Mouse (Mus musculus) kidney, embryonic 16.5 days (tissue): ENCODE results near the gene Kcnab2. TPM values are rescaled to one million over a fixed set of nuclear protein-coding genes. Genes with fewer than 3 reads are reported as not detected.
A peak's percentile ranks its signal among the peaks of the same experiment; 100 is the strongest.

Experiments
- ATAC-seq: fragments of 200-750 bp; cut with Nextera tagmentation; 2 replicates; pipeline ENCODE4 v1.8.0; 2017; ENCODE audit warnings: moderate TSS enrichment; ENCODE audit not compliant: low FRiP score, low TSS enrichment
- H3K27ac ChIP-seq: fragments of 300-500 bp; sonication (generic); 2 replicates; pipeline ENCODE4 v1.5.1; 2014; ENCODE audit warnings: low read length
- H3K27me3 ChIP-seq: fragments of 300-500 bp; sonication (generic); 2 replicates; pipeline ENCODE4 v1.6.1; 2014; ENCODE audit warnings: low read length, control low read depth, mixed read lengths; ENCODE audit not compliant: insufficient read depth
- H3K36me3 ChIP-seq: fragments of 300-500 bp; sonication (generic); 2 replicates; pipeline ENCODE4 v1.6.1; 2014; ENCODE audit warnings: low read length, control low read depth, mixed read lengths; ENCODE audit not compliant: insufficient read depth
- H3K4me1 ChIP-seq: fragments of 300-500 bp; sonication (generic); 2 replicates; pipeline ENCODE4 v1.6.1; 2014; ENCODE audit warnings: low read length, control low read depth, mixed read lengths; ENCODE audit not compliant: insufficient read depth
- H3K4me2 ChIP-seq: fragments of 300-500 bp; sonication (generic); replicated peaks from 2 replicates; pipeline ENCODE4 v1.6.1; 2014; ENCODE audit warnings: low read depth, low read length
- H3K4me3 ChIP-seq: fragments of 300-500 bp; sonication (generic); 2 replicates; pipeline ENCODE4 v1.5.1; 2014; ENCODE audit warnings: mild to moderate bottlenecking, low read length
- H3K9ac ChIP-seq: fragments of 300-500 bp; sonication (generic); replicated peaks from 2 replicates; pipeline ENCODE4 v1.6.1; 2014; ENCODE audit warnings: low read length
- H3K9me3 ChIP-seq: fragments of 300-500 bp; sonication (generic); 2 replicates; pipeline ENCODE4 v1.6.1; 2016; ENCODE audit warnings: low read length, control low read depth
- WGBS: fragments of 180-500 bp; shearing (Covaris S2); extraction: QIAGEN DNeasy Blood & Tissue Kit; methylation state at CpG from one replicate; pipeline ENCODE4 v1.1.7; 2014; 5-methylcytosine and 5-hydroxymethylcytosine counted together
- polyA plus RNA-seq: library from polyadenylated mRNA; unstranded; fragments of >200 nt; fragmentation: Nextera tagmentation; extraction: Ambion mirVana; gene quantifications from 2 replicates; pipeline ENCODE4 v1.2.1, GENCODE M21; 2015

Kcnab2 gene
- polyA plus RNA-seq, 1 experiment from 2014 or later = 5.9 TPM

DNA sequence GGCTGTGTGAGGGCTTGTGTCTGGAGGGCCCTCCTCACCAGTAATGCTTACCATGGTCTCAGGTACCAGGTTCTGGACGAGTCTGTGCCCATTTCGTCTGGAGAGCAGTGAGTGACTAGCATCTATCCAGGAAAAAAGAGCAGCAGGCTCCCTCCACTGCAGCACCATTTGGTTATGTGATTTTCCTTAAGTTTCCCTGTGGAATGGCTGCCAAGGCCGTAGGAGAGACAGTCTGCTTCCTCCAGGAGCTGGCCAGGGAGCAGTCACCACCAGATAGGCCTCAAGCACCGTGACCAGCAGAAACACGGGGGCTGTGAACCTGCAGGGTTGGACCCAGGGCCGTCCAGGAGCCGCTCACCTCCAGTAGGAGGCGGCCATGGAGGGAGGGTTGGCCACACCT, 2.8 kb upstream of the Kcnab2 start:
- no peak overlapping the region for H3K4me3 ChIP-seq
- no peak for ATAC-seq
- H3K36me3 ChIP-seq = no peaks in the 10 kb centered on the region
- H3K4me2 ChIP-seq = no peak overlapping the region
- no peak overlapping the region for H3K9ac ChIP-seq
- H3K27ac ChIP-seq = no peak overlapping the region
- H3K9me3 ChIP-seq = no peaks in the 10 kb centered on the region
- WGBS = 43% methylated on average over 8 of the region's 8 CpGs
- peaks cover 13% of the 10 kb centered on the region for H3K4me1 ChIP-seq
- H3K27me3 ChIP-seq = peaks cover 7% of the 10 kb centered on the region

DNA sequence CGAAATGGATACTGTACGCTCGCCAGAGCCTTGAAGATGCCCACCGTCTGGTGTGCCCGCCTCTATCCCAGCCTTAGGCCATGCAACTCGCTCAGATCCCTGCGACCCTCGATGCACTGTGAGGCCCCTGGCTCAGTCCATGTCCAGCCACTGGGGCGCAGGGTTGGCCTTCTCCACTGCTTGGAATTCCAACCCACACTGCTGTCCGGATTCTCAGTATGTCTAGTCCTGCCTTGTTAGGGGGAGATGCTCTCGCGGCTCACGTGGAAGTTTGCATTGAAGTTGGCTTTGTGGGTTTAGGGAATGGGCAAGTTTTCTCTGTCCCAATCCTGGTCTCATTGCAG, 525 bp upstream of the Kcnab2 start:
- under 1% methylated on average over 13 of the region's 13 CpGs for WGBS
- Histone ChIP-seq H3K4me1 (peaks cover 13% of the 10 kb centered on the region), H3K9ac (peak overlapping the region; percentile 76), H3K27me3 (peaks cover 7% of the 10 kb centered on the region), H3K4me3 (peak overlapping the region; percentile 82), H3K9me3 (no peaks in the 10 kb centered on the region), H3K27ac (peak overlapping the region; percentile 54), H3K4me2 (peak overlapping the region; percentile 81), H3K36me3 (no peaks in the 10 kb centered on the region)
- no peak for ATAC-seq

DNA sequence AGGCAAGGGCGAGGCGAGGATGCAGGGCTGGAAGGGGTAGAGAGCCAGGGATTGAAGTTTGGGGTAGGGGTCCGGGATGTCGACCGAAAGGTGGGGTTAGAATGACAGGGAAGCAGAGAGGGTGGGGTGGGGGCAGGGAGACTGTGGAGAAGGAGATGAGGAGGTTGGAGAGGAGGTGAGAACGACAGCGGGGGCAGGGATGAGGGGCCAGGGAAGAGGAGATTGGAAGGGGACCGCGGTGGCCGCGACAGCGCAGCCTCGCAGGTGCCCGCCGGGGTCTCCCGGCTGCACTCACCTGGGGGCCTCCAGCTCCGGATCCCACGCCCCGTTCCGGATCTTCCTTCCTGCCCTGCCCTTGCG, 585 bp downstream of the Kcnab2 start:
- Histone ChIP-seq H3K9me3 (0 out of 2 replicates have a peak, but pooled peaks cover 6% of the 10 kb centered on the region), H3K27ac (no peak overlapping the region), H3K4me2 (peak overlapping the region; percentile 81), H3K27me3 (peaks cover 7% of the 10 kb centered on the region), H3K4me1 (peaks cover 13% of the 10 kb centered on the region), H3K9ac (peak overlapping the region; percentile 61), H3K4me3 (peak overlapping the region; percentile 82), H3K36me3 (no peaks in the 10 kb centered on the region)
- WGBS = under 1% methylated on average over 12 of the region's 21 CpGs
- peak; percentile 1; the same call in 1 of the 2 replicates for ATAC-seq

DNA sequence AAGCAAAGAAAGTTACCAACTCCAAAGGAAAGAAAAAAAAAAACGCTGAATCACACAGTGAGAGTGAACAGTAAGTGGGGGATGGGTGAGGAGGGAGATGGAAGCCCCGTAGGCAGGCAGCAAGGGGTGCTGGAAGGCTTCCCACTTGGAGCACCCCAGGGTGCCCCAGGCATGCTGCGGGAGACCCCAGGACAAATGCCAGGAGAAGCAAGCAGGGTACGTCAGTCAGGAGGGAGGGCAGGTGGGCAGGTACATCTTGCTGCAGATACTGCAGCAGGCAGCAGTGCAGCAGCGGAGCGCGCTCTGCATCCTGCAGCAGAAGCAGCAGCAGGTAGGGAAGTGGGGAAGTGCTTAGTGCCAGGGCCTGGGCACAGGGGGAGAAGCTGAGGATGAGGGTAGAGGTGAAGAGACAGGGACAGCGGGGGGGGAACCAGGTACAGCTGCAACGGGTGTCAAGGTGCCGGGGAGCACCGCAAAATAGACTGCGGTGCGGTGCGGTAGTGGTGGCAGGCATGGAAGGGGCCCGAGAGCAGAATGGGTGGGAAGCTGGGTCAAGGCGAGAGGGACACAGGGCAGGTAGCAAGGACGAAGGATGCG, 1.1 kb downstream of the Kcnab2 start, which contains the start of gene Nphp4:
Gene Nphp4 (plus strand): TSS at position 280 of the 597 bp plus-strand sequence.
- Histone ChIP-seq H3K36me3 (no peaks in the 10 kb centered on the region), H3K4me1 (peaks cover 13% of the 10 kb centered on the region), H3K4me2 (peak within 1 kb of the TSS; percentile 81), H3K9me3 (0 out of 2 replicates have a peak, but pooled peaks cover 6% of the 10 kb centered on the region), H3K27ac (peak within 1 kb of the TSS; percentile 54; the same call in 1 of the 2 replicates), H3K9ac (peak within 1 kb of the TSS; percentile 76), H3K27me3 (peaks cover 7% of the 10 kb centered on the region), H3K4me3 (peak within 1 kb of the TSS; percentile 82)
- ATAC-seq = no peak
- 2% methylated on average over 18 of the region's 18 CpGs for WGBS

DNA sequence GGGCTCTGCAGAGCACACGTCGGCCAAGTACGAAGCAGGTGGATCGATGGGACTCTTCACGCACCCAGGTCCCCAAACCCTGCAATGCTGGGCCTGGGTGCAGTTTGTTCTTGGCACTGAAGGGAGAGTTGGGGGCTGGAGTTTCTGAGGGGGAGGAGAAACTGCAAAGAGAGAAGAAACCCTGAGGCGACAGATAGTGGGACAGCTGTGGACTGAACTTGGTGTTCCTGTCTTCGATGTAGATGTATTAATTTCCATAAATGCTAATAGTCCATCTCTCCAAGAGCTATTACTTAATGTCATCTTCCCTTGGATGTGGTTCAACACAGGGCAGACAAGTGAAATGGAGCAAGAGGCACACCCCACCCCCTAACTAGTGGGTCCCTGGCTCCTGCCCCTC, 1.7 kb downstream of the Kcnab2 start:
- Histone ChIP-seq H3K4me2 (peak overlapping the region; percentile 81; the same call in 1 of the 2 replicates), H3K9ac (no peak overlapping the region), H3K27ac (no peak overlapping the region), H3K36me3 (no peaks in the 10 kb centered on the region), H3K27me3 (peaks cover 7% of the 10 kb centered on the region), H3K9me3 (0 out of 2 replicates have a peak, but pooled peaks cover 6% of the 10 kb centered on the region), H3K4me1 (peaks cover 13% of the 10 kb centered on the region), H3K4me3 (no peak overlapping the region)
- WGBS = 87% methylated on average over 7 of the region's 7 CpGs
- no peak for ATAC-seq

DNA sequence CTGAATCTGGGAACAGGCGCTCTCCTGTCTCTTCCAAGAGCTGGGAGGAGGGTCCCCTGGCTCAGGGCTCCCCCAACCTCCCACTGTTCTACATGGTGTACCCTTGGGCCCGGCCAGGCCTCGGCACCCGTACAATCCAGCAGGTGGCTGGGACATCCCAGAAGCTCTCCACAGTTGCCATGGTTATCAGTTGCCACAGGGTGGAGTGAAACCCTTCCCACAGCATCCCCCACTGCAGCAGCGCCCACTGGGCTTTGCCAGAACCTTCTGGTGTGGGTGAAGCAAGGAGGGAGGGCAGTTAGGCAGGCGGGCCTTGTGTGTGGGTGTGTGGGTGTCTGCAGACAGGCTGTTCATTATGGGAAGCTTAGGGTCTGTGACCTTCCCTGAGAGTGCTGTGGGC, 9.7 kb downstream of the Kcnab2 start:
- ATAC-seq = no peak
- H3K9ac ChIP-seq = no peak overlapping the region
- H3K27ac ChIP-seq = no peak overlapping the region
- 0 out of 2 replicates have a peak, but pooled peaks cover 6% of the 10 kb centered on the region for H3K9me3 ChIP-seq
- no peaks in the 10 kb centered on the region for H3K36me3 ChIP-seq
- no peaks in the 10 kb centered on the region for H3K4me1 ChIP-seq
- no peak overlapping the region for H3K4me2 ChIP-seq
- no peaks in the 10 kb centered on the region for H3K27me3 ChIP-seq
- no peak overlapping the region for H3K4me3 ChIP-seq
- WGBS = 76% methylated on average over 6 of the region's 6 CpGs

DNA sequence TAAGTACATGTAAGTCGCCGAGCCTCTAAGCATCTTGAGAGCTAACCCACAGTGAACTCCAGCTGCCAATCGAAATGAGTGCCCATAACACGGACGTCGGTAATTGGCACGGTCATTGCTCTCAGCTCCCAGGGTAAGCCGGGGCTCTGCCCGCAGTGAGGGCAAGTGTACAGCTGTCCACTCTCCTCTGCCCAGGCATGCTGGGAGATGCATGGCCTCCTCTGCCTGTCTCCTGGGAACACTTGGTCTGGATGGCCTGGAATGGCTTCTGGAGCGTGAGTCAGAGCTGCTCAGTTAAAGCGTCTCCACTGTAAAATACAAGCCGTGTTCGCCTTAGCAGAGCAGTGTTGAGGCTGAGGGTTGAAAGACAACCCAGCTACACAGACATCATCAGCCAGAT, 11.1 kb downstream of the Kcnab2 start:
- Histone ChIP-seq H3K27ac (no peak overlapping the region), H3K4me1 (no peaks in the 10 kb centered on the region), H3K9me3 (no peaks in the 10 kb centered on the region), H3K4me3 (no peak overlapping the region), H3K36me3 (no peaks in the 10 kb centered on the region), H3K9ac (no peak overlapping the region), H3K4me2 (no peak overlapping the region), H3K27me3 (no peaks in the 10 kb centered on the region)
- ATAC-seq = no peak
- WGBS = 77% methylated on average over 13 of the region's 13 CpGs

DNA sequence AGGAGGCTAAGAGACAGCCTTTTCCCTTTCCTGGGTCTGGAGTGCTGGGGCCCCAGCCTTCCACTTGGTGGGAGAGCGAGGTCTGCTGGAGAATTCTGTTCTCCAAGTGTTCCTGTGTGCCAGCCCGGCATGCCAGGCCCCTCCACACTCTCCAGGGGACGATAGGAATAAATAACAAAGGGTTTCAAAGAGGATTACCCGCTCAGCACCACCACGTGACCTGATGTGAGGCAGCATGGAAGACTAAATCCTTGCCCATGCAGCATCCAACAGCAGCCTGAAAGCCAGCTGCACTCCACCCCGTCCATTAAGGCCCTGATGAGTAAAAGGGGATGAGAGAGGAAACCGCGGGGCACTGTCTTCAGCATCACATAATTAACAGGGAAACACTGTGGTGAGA, 12.6 kb downstream of the Kcnab2 start:
- no peak overlapping the region for H3K27ac ChIP-seq
- no peak overlapping the region for H3K9ac ChIP-seq
- 56% methylated on average over 8 of the region's 8 CpGs for WGBS
- no peaks in the 10 kb centered on the region for H3K9me3 ChIP-seq
- H3K36me3 ChIP-seq = no peaks in the 10 kb centered on the region
- H3K4me1 ChIP-seq = no peaks in the 10 kb centered on the region
- H3K4me2 ChIP-seq = no peak overlapping the region
- H3K4me3 ChIP-seq = no peak overlapping the region
- ATAC-seq = no peak
- H3K27me3 ChIP-seq = no peaks in the 10 kb centered on the region

DNA sequence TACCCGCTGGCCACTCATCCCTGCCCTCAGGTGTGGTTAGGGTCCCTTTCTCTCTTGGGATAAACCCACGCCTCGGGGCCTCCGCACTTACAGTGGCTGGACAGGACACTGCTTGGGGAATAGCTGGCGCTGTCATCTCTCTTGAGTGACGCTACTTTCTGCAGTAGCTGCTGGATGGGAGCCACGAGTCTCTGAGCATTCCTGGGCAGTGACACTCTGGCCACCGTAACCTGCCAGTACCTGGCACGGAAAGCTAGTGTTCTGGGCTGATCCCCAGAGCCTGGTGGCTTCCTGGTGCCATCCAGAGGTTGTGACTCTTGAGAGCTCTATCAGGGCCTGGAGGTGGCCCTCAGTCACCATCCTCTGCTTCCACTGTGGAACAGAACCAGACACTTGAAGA, 14.5 kb downstream of the Kcnab2 start:
- no peaks in the 10 kb centered on the region for H3K36me3 ChIP-seq
- no peak overlapping the region for H3K9ac ChIP-seq
- no peak overlapping the region for H3K27ac ChIP-seq
- 89% methylated on average over 9 of the region's 9 CpGs for WGBS
- no peak overlapping the region for H3K4me3 ChIP-seq
- H3K9me3 ChIP-seq = no peaks in the 10 kb centered on the region
- H3K4me2 ChIP-seq = no peak overlapping the region
- ATAC-seq = no peak
- no peaks in the 10 kb centered on the region for H3K27me3 ChIP-seq
- H3K4me1 ChIP-seq = no peaks in the 10 kb centered on the region

DNA sequence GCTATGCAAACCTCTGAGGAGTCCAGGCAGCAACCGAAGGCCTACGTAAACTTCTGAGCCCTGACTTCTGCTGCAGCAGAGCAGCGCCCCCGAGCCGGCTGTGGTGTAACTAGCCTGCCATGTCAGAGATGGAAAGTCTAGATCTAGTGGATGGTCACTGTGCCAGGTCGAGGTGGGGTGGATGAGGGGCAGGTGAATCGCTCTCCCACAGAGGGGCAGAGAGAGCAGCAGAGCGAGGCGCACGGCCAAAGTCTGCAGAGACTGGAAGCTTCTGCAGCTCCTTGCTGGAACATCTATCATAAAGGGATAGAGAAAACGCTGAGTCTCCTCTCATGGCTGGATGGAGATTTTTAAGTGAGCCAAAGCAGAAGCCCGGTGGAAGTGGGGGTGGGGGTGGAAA, 15.2 kb downstream of the Kcnab2 start:
- peak; percentile 66; the same call in 1 of the 2 replicates for ATAC-seq

More for the DNA sequence above, 15.2 kb downstream of the Kcnab2 start:
- no peaks in the 10 kb centered on the region for H3K27me3 ChIP-seq
- no peak overlapping the region for H3K4me2 ChIP-seq
- no peaks in the 10 kb centered on the region for H3K9me3 ChIP-seq
- no peak overlapping the region for H3K4me3 ChIP-seq
- 74% methylated on average over 12 of the region's 12 CpGs for WGBS
- no peak overlapping the region for H3K27ac ChIP-seq
- H3K36me3 ChIP-seq = no peaks in the 10 kb centered on the region
- H3K4me1 ChIP-seq = no peaks in the 10 kb centered on the region
- no peak overlapping the region for H3K9ac ChIP-seq
